Mouse (Mus musculus): ENCODE data around the gene Morc4. TPM values are rescaled to one million over a fixed set of nuclear protein-coding genes. Genes with fewer than 3 reads are reported as not detected.

Morc4 gene
- polyA plus RNA-seq, 1 experiment from 2014 or later: 10.4 TPM

- Histone ChIP-seq H3K27ac (ENCODE audit: low read length) (no peak overlapping the region), H3K9me3 (ENCODE audit: control insufficient read depth, low read length) (no peaks in the 10 kb centered on the region), H3K4me3 (ENCODE audit: low read length) (no peak overlapping the region), H3K27me3 (replicated peaks; ENCODE audit: control insufficient read depth, insufficient read depth, low read length) (no peaks in the 10 kb centered on the region; the same call in 1 of the 2 replicates), H3K9ac (ENCODE audit: low read depth, low read length) (no peak overlapping the region), H3K4me1 (ENCODE audit: control insufficient read depth, insufficient read depth, low read length) (peaks cover 4% of the 10 kb centered on the region; the same call in 1 of the 2 replicates), H3K4me2 (ENCODE audit: low read depth, low read length) (no peak overlapping the region), H3K36me3 (ENCODE audit: control insufficient read depth, insufficient read depth, low read length) (no peaks in the 10 kb centered on the region)
- ATAC-seq: no peak
- WGBS: 42% methylated on average over 4 of the region's 4 CpGs
Observed at GRCm38 (mm10) chrX:139777357-139777756, 94.1 kb downstream of the Morc4 start.

GRCm38 (mm10) chrX:139775084-139775612 lies 96.3 kb downstream of the Morc4 start:
- H3K4me3 ChIP-seq (ENCODE audit: low read length): no peak overlapping the region
- peaks cover 4% of the 10 kb centered on the region; the same call in 1 of the 2 replicates for H3K4me1 ChIP-seq (ENCODE audit: control insufficient read depth, insufficient read depth, low read length)
- no peak overlapping the region for H3K4me2 ChIP-seq (ENCODE audit: low read depth, low read length)
- WGBS: 55% methylated on average over 7 of the region's 7 CpGs
- H3K27me3 ChIP-seq (replicated peaks; ENCODE audit: control insufficient read depth, insufficient read depth, low read length): no peaks in the 10 kb centered on the region; the same call in 1 of the 2 replicates
- H3K9me3 ChIP-seq (ENCODE audit: control insufficient read depth, low read length): no peaks in the 10 kb centered on the region
- ATAC-seq: peak; percentile 52
- no peak overlapping the region for H3K27ac ChIP-seq (ENCODE audit: low read length)
- H3K9ac ChIP-seq (ENCODE audit: low read depth, low read length): no peak overlapping the region
- H3K36me3 ChIP-seq (ENCODE audit: control insufficient read depth, insufficient read depth, low read length): no peaks in the 10 kb centered on the region

DNA sequence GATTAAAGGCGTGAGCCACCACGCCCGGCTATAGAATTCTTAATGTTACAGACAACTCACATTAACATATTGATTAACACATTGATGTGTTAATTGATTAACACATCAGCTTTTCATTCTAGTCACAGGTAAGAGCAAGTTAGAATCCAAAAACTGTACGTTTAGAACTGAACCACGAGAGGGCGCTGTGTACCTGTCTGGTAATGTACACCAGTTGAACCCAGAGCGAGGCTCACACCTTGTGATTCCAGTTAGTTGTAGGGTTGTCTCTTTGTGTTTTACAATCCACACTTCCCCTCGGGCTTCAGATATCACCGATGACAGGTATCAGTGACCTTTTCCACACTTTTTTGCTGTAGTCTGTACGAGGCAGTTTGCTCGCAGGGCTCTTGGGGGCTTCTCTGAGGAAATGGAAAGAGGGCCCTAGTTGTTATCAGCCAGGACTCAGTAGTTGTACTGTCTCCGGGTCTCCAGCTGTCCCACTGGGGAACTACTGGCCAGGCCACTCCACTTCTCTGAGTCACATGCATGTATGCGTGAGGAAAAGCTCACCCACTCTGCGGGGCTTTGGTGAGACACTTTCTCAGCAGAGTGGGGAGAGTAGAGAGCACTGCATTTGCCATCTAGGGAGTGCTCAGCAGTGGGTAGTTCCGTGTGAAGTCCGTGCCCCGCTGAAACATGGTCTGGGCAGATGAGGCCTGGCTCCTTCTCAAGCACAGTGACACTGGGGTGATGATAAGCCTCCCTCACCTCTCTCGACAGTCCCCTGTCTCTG lies 97.0 kb downstream of the Morc4 start:
- Histone ChIP-seq H3K27ac (ENCODE audit: low read length) (no peak overlapping the region), H3K4me3 (ENCODE audit: low read length) (no peak overlapping the region), H3K9me3 (ENCODE audit: control insufficient read depth, low read length) (no peaks in the 10 kb centered on the region), H3K9ac (ENCODE audit: low read depth, low read length) (no peak overlapping the region), H3K4me1 (ENCODE audit: control insufficient read depth, insufficient read depth, low read length) (peaks cover 4% of the 10 kb centered on the region; the same call in 1 of the 2 replicates), H3K27me3 (replicated peaks; ENCODE audit: control insufficient read depth, insufficient read depth, low read length) (no peaks in the 10 kb centered on the region; the same call in 1 of the 2 replicates), H3K36me3 (ENCODE audit: control insufficient read depth, insufficient read depth, low read length) (no peaks in the 10 kb centered on the region), H3K4me2 (ENCODE audit: low read depth, low read length) (no peak overlapping the region)
- 31% methylated on average over 18 of the region's 18 CpGs for WGBS
- ATAC-seq: peak; percentile 63

Other genes starting within 250 kb of the Morc4 start
- 2.6 and 2.8 TPM in 2 replicates for gene Tbc1d8b, start 186.7 kb downstream of the Morc4 start, polyA plus RNA-seq (2015; fragmentation: Nextera tagmentation; extraction: Ambion mirVana)
- gene Gm15013, start 157.2 kb downstream of the Morc4 start, polyA plus RNA-seq (2015; fragmentation: Nextera tagmentation; extraction: Ambion mirVana): 0.29 and 0.50 TPM in 2 replicates
- gene Ripply1, start 89.3 kb downstream of the Morc4 start, polyA plus RNA-seq (2015; fragmentation: Nextera tagmentation; extraction: Ambion mirVana): not detected in 2 replicates
- gene Cldn2, start 70.8 kb downstream of the Morc4 start, polyA plus RNA-seq (2015; fragmentation: Nextera tagmentation; extraction: Ambion mirVana): 88.3 and 108 TPM in 2 replicates
- gene Rbm41, start 126.9 kb upstream of the Morc4 start, polyA plus RNA-seq (2015; fragmentation: Nextera tagmentation; extraction: Ambion mirVana): 2.2 and 2.4 TPM in 2 replicates
- gene Nup62cl, start 191.0 kb upstream of the Morc4 start, polyA plus RNA-seq (2015; fragmentation: Nextera tagmentation; extraction: Ambion mirVana): 2.9 and 3.4 TPM in 2 replicates
- not detected in 2 replicates for gene Pih1h3b, start 191.2 kb upstream of the Morc4 start, polyA plus RNA-seq (2015; fragmentation: Nextera tagmentation; extraction: Ambion mirVana)

All from intestine, embryonic 16.5 days (tissue).